Mouse (Mus musculus) myocyte (in vitro differentiated cells): Measurements from ENCODE around the gene Sall2.

Experiments
- E2F4 ChIP-seq: IDR thresholded peaks from one replicate; pipeline ENCODE4 v1.6.1; 2011; ENCODE audit warnings: mild to moderate bottlenecking, control low read depth, moderate library complexity; ENCODE audit not compliant: insufficient read depth
- MAX ChIP-seq: IDR thresholded peaks from one replicate; pipeline ENCODE4 v1.6.1; 2011; ENCODE audit warnings: low read depth, mild to moderate bottlenecking, control low read depth
- MYOD1 ChIP-seq, 3 experiments: IDR thresholded peaks; one replicate each; pipeline ENCODE4 v1.6.1; 2011; ENCODE audit warnings: control low read depth in 2 of 3, low read depth in 2 of 3, mild to moderate bottlenecking in 2 of 3, moderate library complexity in 1 of 3; ENCODE audit not compliant: insufficient read length in 2 of 3, control insufficient read depth in 1 of 3
- MYOG ChIP-seq, 3 experiments: IDR thresholded peaks; one replicate each; pipeline ENCODE4 v1.6.1; 2011; ENCODE audit warnings: control low read depth in 2 of 3, low read depth in 2 of 3, mild to moderate bottlenecking in 2 of 3; ENCODE audit not compliant: insufficient read length in 2 of 3, control insufficient read depth in 1 of 3, insufficient read depth in 1 of 3
- POLR2A ChIP-seq: IDR thresholded peaks from one replicate; pipeline ENCODE4 v1.6.1; 2011; ENCODE audit warnings: low read depth, mild to moderate bottlenecking, control low read depth, moderate library complexity; ENCODE audit not compliant: insufficient read length
- TCF12 ChIP-seq: IDR thresholded peaks from one replicate; pipeline ENCODE4 v1.6.1; 2011; ENCODE audit warnings: mild to moderate bottlenecking, control low read depth; ENCODE audit not compliant: poor library complexity, insufficient read depth, severe bottlenecking

- TF ChIP-seq MAX (no peak), TCF12 (no peak), POLR2A (no peak), MYOG (IDR thresholded peaks at IDR 0.05; ENCODE audit: control insufficient read depth in 1 of 3, insufficient read depth in 1 of 3, insufficient read length in 2 of 3, low read depth in 2 of 3) (no peak), MYOD1 (IDR thresholded peaks at IDR 0.05; ENCODE audit: control insufficient read depth in 1 of 3, insufficient read length in 2 of 3, low read depth in 2 of 3) (no peak), E2F4 (no peak)
These were observed 10.9 kb upstream of the Sall2 start for GRCm38 (mm10) chr14:52339512-52339852.
